Mouse (Mus musculus): ENCODE measurements around the gene 1700025C18Rik.

1700025C18Rik gene

GRCm38 (mm10) chr2:165092393-165092792 lies 1.8 kb upstream of the 1700025C18Rik start:
- TF ChIP-seq GATA4 (IDR thresholded peaks at IDR 0.05; ENCODE audit: insufficient replicate concordance, low read length), result no peak

GRCm38 (mm10) chr2:165091433-165091965 lies 949 bp upstream of the 1700025C18Rik start:
- TF ChIP-seq GATA4 (IDR thresholded peaks at IDR 0.05; ENCODE audit: insufficient replicate concordance, low read length), result no peak

GRCm38 (mm10) chr2:165089470-165089869 lies 1.1 kb downstream of the 1700025C18Rik start:
- no peak for TF ChIP-seq GATA4 (IDR thresholded peaks at IDR 0.05; ENCODE audit: insufficient replicate concordance, low read length)

- TF ChIP-seq GATA4 (IDR thresholded peaks at IDR 0.05; ENCODE audit: insufficient replicate concordance, low read length), result no peak
Observed at GRCm38 (mm10) chr2:165086634-165087033, 3.9 kb downstream of the 1700025C18Rik start.

GRCm38 (mm10) chr2:165081257-165081656 lies 9.3 kb downstream of the 1700025C18Rik start:
- TF ChIP-seq GATA4 (IDR thresholded peaks at IDR 0.05; ENCODE audit: insufficient replicate concordance, low read length), result no peak

- no peak for TF ChIP-seq GATA4 (IDR thresholded peaks at IDR 0.05; ENCODE audit: insufficient replicate concordance, low read length)
Observed at GRCm38 (mm10) chr2:165080657-165081056, 9.9 kb downstream of the 1700025C18Rik start.

GRCm38 (mm10) chr2:165078605-165079004 lies 11.9 kb downstream of the 1700025C18Rik start:
- TF ChIP-seq GATA4 (IDR thresholded peaks at IDR 0.05; ENCODE audit: insufficient replicate concordance, low read length), result no peak

- no peak for TF ChIP-seq GATA4 (IDR thresholded peaks at IDR 0.05; ENCODE audit: insufficient replicate concordance, low read length)
Observed at GRCm38 (mm10) chr2:165078045-165078444, 12.5 kb downstream of the 1700025C18Rik start.

GRCm38 (mm10) chr2:165077055-165077454 lies 13.5 kb downstream of the 1700025C18Rik start:
- TF ChIP-seq GATA4 (IDR thresholded peaks at IDR 0.05; ENCODE audit: insufficient replicate concordance, low read length), result no peak

GRCm38 (mm10) chr2:165074937-165075336 lies 15.6 kb downstream of the 1700025C18Rik start:
- no peak for TF ChIP-seq GATA4 (IDR thresholded peaks at IDR 0.05; ENCODE audit: insufficient replicate concordance, low read length)

- no peak for TF ChIP-seq GATA4 (IDR thresholded peaks at IDR 0.05; ENCODE audit: insufficient replicate concordance, low read length)
Observed at GRCm38 (mm10) chr2:165074081-165074884, 16.3 kb downstream of the 1700025C18Rik start.

GRCm38 (mm10) chr2:165073381-165073781 lies 17.2 kb downstream of the 1700025C18Rik start:
- no peak for TF ChIP-seq GATA4 (IDR thresholded peaks at IDR 0.05; ENCODE audit: insufficient replicate concordance, low read length)

GRCm38 (mm10) chr2:165070096-165070816 lies 20.3 kb downstream of the 1700025C18Rik start:
- TF ChIP-seq GATA4 (IDR thresholded peaks at IDR 0.05; ENCODE audit: insufficient replicate concordance, low read length), result no peak

GRCm38 (mm10) chr2:165068806-165069205 lies 21.7 kb downstream of the 1700025C18Rik start:
- TF ChIP-seq GATA4 (IDR thresholded peaks at IDR 0.05; ENCODE audit: insufficient replicate concordance, low read length), result no peak

- no peak for TF ChIP-seq GATA4 (IDR thresholded peaks at IDR 0.05; ENCODE audit: insufficient replicate concordance, low read length)
Observed at GRCm38 (mm10) chr2:165064489-165064888, 26.1 kb downstream of the 1700025C18Rik start.

Data from liver, adult (tissue).